Mouse (Mus musculus): ENCODE results near the gene Uba6. TPM values are rescaled to one million over a fixed set of nuclear protein-coding genes. Genes with fewer than 3 reads are reported as not detected.

The Uba6 gene
- polyA plus RNA-seq, 1 experiment from 2014 or later, result 3.9 TPM

DNA sequence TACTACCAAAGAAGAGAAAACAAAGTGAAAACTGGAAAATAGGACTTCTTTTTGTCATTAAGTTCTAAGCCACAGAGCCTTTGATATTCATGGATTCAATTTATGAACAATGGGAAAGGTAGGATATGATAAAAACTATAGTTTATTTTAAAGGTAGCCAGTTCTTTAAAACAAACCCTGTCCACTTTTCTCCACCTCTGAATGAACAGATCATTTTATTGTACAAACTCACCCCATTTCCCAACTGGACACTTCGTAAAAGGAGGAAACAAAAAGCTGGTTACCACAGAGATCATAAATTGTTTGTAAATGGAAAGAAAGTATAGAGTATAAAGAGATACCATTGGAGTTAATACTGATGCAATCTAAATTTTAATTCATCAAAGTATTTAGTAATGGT is 61.5 kb downstream of the Uba6 start:
- Histone ChIP-seq H3K9ac (replicated peaks; ENCODE audit: low read depth) (no peak overlapping the region), H3K36me3 (ENCODE audit: insufficient read depth, low read length) (0 out of 2 replicates have a peak, but pooled peaks cover 6% of the 10 kb centered on the region), H3K4me1 (ENCODE audit: insufficient read depth, low read depth, low read length) (no peaks in the 10 kb centered on the region), H3K4me2 (replicated peaks; ENCODE audit: low read depth, low read length) (no peak overlapping the region), H3K27ac (ENCODE audit: low read length) (no peak overlapping the region), H3K9me3 (ENCODE audit: low read length) (no peaks in the 10 kb centered on the region), H3K4me3 (ENCODE audit: low read depth, low read length) (no peak overlapping the region), H3K27me3 (replicated peaks; ENCODE audit: insufficient read depth, low read length) (no peaks in the 10 kb centered on the region)
- ATAC-seq, result no peak
- DNase-seq (ENCODE audit: low spot score), result no peak
- 93% methylated on average over 1 of the region's 1 CpGs for WGBS
- TF ChIP-seq EP300 (IDR thresholded peaks at IDR 0.05) (no peak), CTCF (IDR thresholded peaks at IDR 0.05) (no peak)

GRCm38 (mm10) chr5:86106610-86107009 is 66.0 kb downstream of the Uba6 start:
- H3K9ac ChIP-seq (replicated peaks; ENCODE audit: low read depth), result no peak overlapping the region
- TF ChIP-seq EP300 (IDR thresholded peaks at IDR 0.05) (no peak), CTCF (IDR thresholded peaks at IDR 0.05) (no peak)
- no peak overlapping the region for H3K4me3 ChIP-seq (ENCODE audit: low read depth, low read length)
- DNase-seq (ENCODE audit: low spot score) (no peak), ATAC-seq (no peak)
- H3K9me3 ChIP-seq (ENCODE audit: low read length), result no peaks in the 10 kb centered on the region
- no peak overlapping the region for H3K27ac ChIP-seq (ENCODE audit: low read length)
- no peaks in the 10 kb centered on the region for H3K27me3 ChIP-seq (replicated peaks; ENCODE audit: insufficient read depth, low read length)
- WGBS, result 72% methylated on average over 2 of the region's 2 CpGs
- no peak overlapping the region for H3K4me2 ChIP-seq (replicated peaks; ENCODE audit: low read depth, low read length)
- 0 out of 2 replicates have a peak, but pooled peaks cover 6% of the 10 kb centered on the region for H3K36me3 ChIP-seq (ENCODE audit: insufficient read depth, low read length)
- no peaks in the 10 kb centered on the region for H3K4me1 ChIP-seq (ENCODE audit: insufficient read depth, low read depth, low read length)

DNA sequence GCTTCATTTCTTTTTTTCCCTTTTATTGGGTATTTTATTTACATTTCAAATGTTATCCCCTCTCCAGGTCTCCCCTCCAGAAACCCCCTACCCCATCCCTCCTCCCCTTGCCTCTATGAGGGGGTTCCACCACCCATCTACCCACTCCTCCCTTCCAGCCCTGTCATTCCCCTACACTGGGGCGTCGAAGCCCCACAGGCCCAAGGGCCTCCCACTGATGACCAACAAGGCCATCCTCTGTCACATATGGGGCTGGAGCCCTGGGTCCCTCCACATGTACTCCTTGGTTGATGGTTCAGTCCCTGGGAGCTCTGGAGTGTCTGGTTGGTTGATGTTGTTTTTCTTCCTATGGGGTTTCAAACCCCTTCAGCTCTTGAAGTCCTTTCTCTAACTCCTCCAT is 70.4 kb downstream of the Uba6 start:
- WGBS, result 97% methylated on average over 2 of the region's 2 CpGs
- Histone ChIP-seq H3K36me3 (ENCODE audit: insufficient read depth, low read length) (no peaks in the 10 kb centered on the region), H3K9ac (replicated peaks; ENCODE audit: low read depth) (no peak overlapping the region), H3K27ac (ENCODE audit: low read length) (no peak overlapping the region), H3K9me3 (ENCODE audit: low read length) (no peaks in the 10 kb centered on the region), H3K4me1 (ENCODE audit: insufficient read depth, low read depth, low read length) (no peaks in the 10 kb centered on the region), H3K4me2 (replicated peaks; ENCODE audit: low read depth, low read length) (no peak overlapping the region), H3K27me3 (replicated peaks; ENCODE audit: insufficient read depth, low read length) (no peaks in the 10 kb centered on the region), H3K4me3 (ENCODE audit: low read depth, low read length) (no peak overlapping the region)
- no peak for DNase-seq (ENCODE audit: low spot score)
- no peak for ATAC-seq
- TF ChIP-seq EP300 (IDR thresholded peaks at IDR 0.05) (no peak), CTCF (IDR thresholded peaks at IDR 0.05) (no peak)

GRCm38 (mm10) chr5:86100621-86101020 is 72.0 kb downstream of the Uba6 start:
- DNase-seq (ENCODE audit: low spot score) (no peak), ATAC-seq (no peak)
- H3K4me2 ChIP-seq (replicated peaks; ENCODE audit: low read depth, low read length), result no peak overlapping the region
- H3K27ac ChIP-seq (ENCODE audit: low read length), result no peak overlapping the region
- TF ChIP-seq EP300 (IDR thresholded peaks at IDR 0.05) (no peak), CTCF (IDR thresholded peaks at IDR 0.05) (no peak)
- no peaks in the 10 kb centered on the region for H3K27me3 ChIP-seq (replicated peaks; ENCODE audit: insufficient read depth, low read length)
- H3K36me3 ChIP-seq (ENCODE audit: insufficient read depth, low read length), result no peaks in the 10 kb centered on the region
- no peak overlapping the region for H3K4me3 ChIP-seq (ENCODE audit: low read depth, low read length)
- WGBS, result 75% methylated on average over 3 of the region's 3 CpGs
- H3K9ac ChIP-seq (replicated peaks; ENCODE audit: low read depth), result no peak overlapping the region
- H3K4me1 ChIP-seq (ENCODE audit: insufficient read depth, low read depth, low read length), result no peaks in the 10 kb centered on the region
- no peaks in the 10 kb centered on the region for H3K9me3 ChIP-seq (ENCODE audit: low read length)

DNA sequence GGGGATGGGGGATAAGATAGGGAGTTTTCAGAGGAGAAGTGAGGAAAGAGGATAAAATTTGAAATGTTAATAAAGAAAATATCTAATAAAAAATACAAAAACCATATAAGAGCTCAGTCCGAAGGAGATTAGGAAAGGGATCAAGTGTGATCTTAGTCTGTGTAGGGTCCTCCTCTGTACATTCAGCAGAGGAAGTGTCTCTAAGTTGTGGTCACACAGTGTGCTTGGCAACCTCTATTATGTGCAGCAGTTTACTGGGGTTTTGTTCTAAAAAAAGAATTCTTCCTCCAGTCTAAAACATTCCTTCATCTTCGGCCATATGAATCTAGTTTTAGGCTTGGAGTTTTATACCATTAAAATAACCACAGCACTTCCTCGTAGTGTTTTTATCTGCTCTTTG is 73.6 kb downstream of the Uba6 start:
- DNase-seq (ENCODE audit: low spot score) (no peak), ATAC-seq (no peak)
- TF ChIP-seq CTCF (IDR thresholded peaks at IDR 0.05) (no peak), EP300 (IDR thresholded peaks at IDR 0.05) (no peak)
- H3K36me3 ChIP-seq (ENCODE audit: insufficient read depth, low read length), result no peaks in the 10 kb centered on the region
- no peaks in the 10 kb centered on the region for H3K9me3 ChIP-seq (ENCODE audit: low read length)
- no peaks in the 10 kb centered on the region for H3K27me3 ChIP-seq (replicated peaks; ENCODE audit: insufficient read depth, low read length)
- H3K27ac ChIP-seq (ENCODE audit: low read length), result no peak overlapping the region
- no peak overlapping the region for H3K4me2 ChIP-seq (replicated peaks; ENCODE audit: low read depth, low read length)
- H3K4me3 ChIP-seq (ENCODE audit: low read depth, low read length), result no peak overlapping the region
- 76% methylated on average over 3 of the region's 3 CpGs for WGBS
- H3K4me1 ChIP-seq (ENCODE audit: insufficient read depth, low read depth, low read length), result no peaks in the 10 kb centered on the region
- no peak overlapping the region for H3K9ac ChIP-seq (replicated peaks; ENCODE audit: low read depth)

DNA sequence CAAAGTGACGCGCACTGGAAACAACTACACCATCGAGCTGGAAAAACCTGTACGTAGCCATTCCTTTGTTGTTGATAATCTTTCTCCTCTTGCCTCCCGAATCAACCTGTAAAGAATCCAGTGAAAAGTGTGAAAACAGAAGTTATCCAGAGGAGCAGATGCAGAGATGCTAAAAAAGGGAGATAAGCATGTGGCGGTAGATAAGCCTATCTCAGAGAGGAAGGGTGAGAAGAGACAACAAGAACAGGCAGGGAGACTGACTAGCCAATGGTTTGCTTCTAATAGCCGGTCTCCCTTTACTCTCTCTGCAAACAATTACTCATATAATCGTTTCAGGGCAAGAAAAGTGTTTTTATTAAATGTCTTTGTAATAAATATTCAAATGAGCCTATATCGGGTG is 77.8 kb downstream of the Uba6 start:
- H3K27me3 ChIP-seq (replicated peaks; ENCODE audit: insufficient read depth, low read length), result no peaks in the 10 kb centered on the region
- no peaks in the 10 kb centered on the region for H3K36me3 ChIP-seq (ENCODE audit: insufficient read depth, low read length)
- DNase-seq (ENCODE audit: low spot score), result no peak
- 65% methylated on average over 9 of the region's 9 CpGs for WGBS
- H3K4me1 ChIP-seq (ENCODE audit: insufficient read depth, low read depth, low read length), result no peaks in the 10 kb centered on the region
- TF ChIP-seq CTCF (IDR thresholded peaks at IDR 0.05) (no peak), EP300 (IDR thresholded peaks at IDR 0.05) (no peak)
- ATAC-seq, result no peak
- no peak overlapping the region for H3K9ac ChIP-seq (replicated peaks; ENCODE audit: low read depth)
- no peak overlapping the region for H3K4me3 ChIP-seq (ENCODE audit: low read depth, low read length)
- H3K4me2 ChIP-seq (replicated peaks; ENCODE audit: low read depth, low read length), result no peak overlapping the region
- H3K27ac ChIP-seq (ENCODE audit: low read length), result no peak overlapping the region
- no peaks in the 10 kb centered on the region for H3K9me3 ChIP-seq (ENCODE audit: low read length)

GRCm38 (mm10) chr5:86086751-86087150 is 85.9 kb downstream of the Uba6 start:
- Histone ChIP-seq H3K9me3 (ENCODE audit: low read length) (no peaks in the 10 kb centered on the region), H3K4me2 (replicated peaks; ENCODE audit: low read depth, low read length) (no peak overlapping the region), H3K4me1 (ENCODE audit: insufficient read depth, low read depth, low read length) (no peaks in the 10 kb centered on the region), H3K27ac (ENCODE audit: low read length) (no peak overlapping the region), H3K27me3 (replicated peaks; ENCODE audit: insufficient read depth, low read length) (no peaks in the 10 kb centered on the region), H3K36me3 (ENCODE audit: insufficient read depth, low read length) (no peaks in the 10 kb centered on the region), H3K4me3 (ENCODE audit: low read depth, low read length) (no peak overlapping the region), H3K9ac (replicated peaks; ENCODE audit: low read depth) (no peak overlapping the region)
- DNase-seq (ENCODE audit: low spot score) (no peak), ATAC-seq (no peak)
- TF ChIP-seq CTCF (IDR thresholded peaks at IDR 0.05) (no peak), EP300 (IDR thresholded peaks at IDR 0.05) (no peak)
- WGBS, result 68% methylated on average over 6 of the region's 6 CpGs
